Mouse (Mus musculus) embryonic facial prominence, embryonic 11.5 days (tissue): ENCODE data around the gene Spon1. TPM values are rescaled to one million over a fixed set of nuclear protein-coding genes. Genes with fewer than 3 reads are reported as not detected.

ENCODE experiments used
- ATAC-seq: fragments of 200-750 bp; cut with Nextera tagmentation; replicated peaks from 2 replicates; pipeline ENCODE4 v1.8.0; 2017; ENCODE audit warnings: low read depth; ENCODE audit not compliant: insufficient number of reproducible peaks, low FRiP score, low TSS enrichment
- DNase-seq: peaks from one replicate; pipeline ENCODE4 v3.0.0-alpha.2; 2015; ENCODE audit warnings: low spot score
- H3K27ac ChIP-seq: fragments of 300-500 bp; sonication (generic); replicated peaks from 2 replicates; pipeline ENCODE4 v1.5.1; 2014; ENCODE audit warnings: mild to moderate bottlenecking, low read depth, low read length, control low read depth
- H3K27me3 ChIP-seq: fragments of 300-500 bp; sonication (generic); 2 replicates; pipeline ENCODE4 v1.6.1; 2014; ENCODE audit warnings: mild to moderate bottlenecking, low read length, moderate library complexity, mixed read lengths; ENCODE audit not compliant: control insufficient read depth, insufficient read depth
- H3K36me3 ChIP-seq: fragments of 300-500 bp; sonication (generic); replicated peaks from 2 replicates; pipeline ENCODE4 v1.6.1; 2014; ENCODE audit warnings: low read depth, mild to moderate bottlenecking, low read length, moderate library complexity, mixed read lengths; ENCODE audit not compliant: control insufficient read depth, insufficient read depth
- H3K4me1 ChIP-seq: fragments of 300-500 bp; sonication (generic); 2 replicates; pipeline ENCODE4 v1.6.1; 2014; ENCODE audit warnings: low read length, mixed read lengths; ENCODE audit not compliant: control insufficient read depth, insufficient read depth
- H3K4me2 ChIP-seq: fragments of 300-500 bp; sonication (generic); 2 replicates; pipeline ENCODE4 v1.6.1; 2014; ENCODE audit warnings: low read depth, mild to moderate bottlenecking, control low read depth, low read length, moderate library complexity
- H3K4me3 ChIP-seq: fragments of 300-500 bp; sonication (generic); 2 replicates; pipeline ENCODE4 v1.5.1; 2014; ENCODE audit warnings: low read depth, low read length, control low read depth
- H3K9ac ChIP-seq: fragments of 300-500 bp; sonication (generic); replicated peaks from 2 replicates; pipeline ENCODE4 v1.6.1; 2014; ENCODE audit warnings: mild to moderate bottlenecking, control low read depth, low read length
- H3K9me3 ChIP-seq: fragments of 300-500 bp; sonication (generic); replicated peaks from 2 replicates; pipeline ENCODE4 v1.6.1; 2016; ENCODE audit warnings: mild to moderate bottlenecking, low read length, inconsistent platforms, mixed read lengths; ENCODE audit not compliant: control insufficient read depth
- WGBS: fragments of 180-500 bp; shearing (Covaris S2); extraction: QIAGEN DNeasy Blood & Tissue Kit; methylation state at CpG from one replicate; pipeline ENCODE4 v1.1.7; 2014; 5-methylcytosine and 5-hydroxymethylcytosine counted together
- polyA plus RNA-seq: library from polyadenylated mRNA; unstranded; fragments of >200 nt; fragmentation: Nextera tagmentation; extraction: Ambion mirVana; gene quantifications from 2 replicates; pipeline ENCODE4 v1.2.1, GENCODE M21; 2014

Spon1 gene
- polyA plus RNA-seq, 1 experiment from 2014 or later = 25.1 TPM

DNA sequence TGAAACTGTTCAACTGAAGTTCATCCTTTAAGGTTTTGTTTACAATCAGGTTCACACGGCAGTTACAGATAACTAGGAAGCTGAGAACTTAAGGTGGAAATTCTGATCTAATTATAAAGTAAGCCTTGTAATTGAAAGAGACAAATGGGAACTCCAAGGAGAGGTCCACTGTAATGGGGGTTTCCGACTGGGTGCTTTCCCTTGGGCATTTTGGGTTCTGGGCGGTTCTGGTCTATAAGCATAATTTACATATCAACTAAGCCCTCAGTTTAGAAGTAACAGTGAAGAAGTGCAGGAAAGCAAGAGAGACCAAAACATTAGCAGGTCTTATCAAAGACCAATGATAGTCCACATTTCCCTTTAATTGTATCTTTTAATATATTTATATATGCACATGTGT is 318.0 kb downstream of the Spon1 start:
- Histone ChIP-seq H3K9me3 (no peaks in the 10 kb centered on the region), H3K36me3 (no peaks in the 10 kb centered on the region), H3K27me3 (no peaks in the 10 kb centered on the region), H3K27ac (no peak overlapping the region), H3K4me2 (no peak overlapping the region), H3K4me1 (no peaks in the 10 kb centered on the region), H3K4me3 (no peak overlapping the region), H3K9ac (no peak overlapping the region)
- ATAC-seq (no peak), DNase-seq (no peak)
- 77% methylated on average over 3 of the region's 3 CpGs for WGBS

DNA sequence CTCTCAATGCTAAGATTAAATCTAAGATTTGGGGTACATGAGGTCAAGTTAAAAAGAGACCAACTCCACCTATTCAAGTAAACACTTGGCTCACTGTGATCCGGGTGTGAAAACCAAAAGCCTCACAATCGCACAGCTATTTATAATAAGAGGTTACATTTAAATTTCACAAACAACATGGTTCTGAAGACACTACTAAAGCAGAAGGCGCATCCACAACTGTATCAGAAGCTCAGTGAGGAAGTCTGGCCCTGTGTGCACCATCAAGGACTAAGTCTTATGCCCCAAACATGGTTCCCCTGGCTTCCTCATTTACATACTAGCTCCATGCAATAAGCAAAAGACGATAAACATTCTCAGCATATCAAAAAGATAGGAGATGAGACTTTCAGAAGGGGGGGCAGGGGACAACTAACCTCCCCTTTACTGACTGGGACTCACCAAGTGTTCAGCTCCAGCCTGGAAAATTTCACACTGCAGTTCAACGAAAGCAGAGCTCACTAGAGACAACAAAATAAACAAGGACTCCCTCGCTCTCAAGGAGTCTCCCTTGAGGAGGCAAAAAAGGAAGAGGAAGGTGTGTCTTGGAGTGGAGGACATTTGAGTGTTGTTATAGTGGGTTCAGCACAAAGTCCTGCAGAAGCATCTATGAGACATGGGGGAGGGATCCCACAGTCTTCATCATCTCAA is 320.4 kb downstream of the Spon1 start:
- WGBS = 74% methylated on average over 6 of the region's 6 CpGs

DNA sequence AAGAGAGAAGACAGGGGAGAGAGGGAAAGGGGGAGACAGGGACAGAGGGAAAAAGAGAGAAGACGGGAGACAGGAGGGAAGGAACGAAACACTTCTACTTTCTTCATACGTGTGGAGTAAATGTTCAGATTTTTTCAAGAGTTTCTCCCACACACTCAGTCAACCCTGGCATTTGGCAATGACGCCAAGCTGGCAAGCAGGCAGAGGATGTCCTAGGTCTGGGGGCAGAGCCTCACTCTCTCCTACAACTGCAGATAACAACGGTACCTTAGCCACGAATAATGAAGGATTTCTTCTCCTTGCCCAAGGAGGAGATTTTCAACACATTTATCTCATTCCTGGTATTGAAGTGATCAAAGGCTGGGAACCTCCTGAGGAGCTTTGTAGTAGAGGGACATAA is 321.5 kb downstream of the Spon1 start:
- no peaks in the 10 kb centered on the region for H3K9me3 ChIP-seq
- no peaks in the 10 kb centered on the region for H3K36me3 ChIP-seq
- H3K27ac ChIP-seq = no peak overlapping the region
- no peak overlapping the region for H3K4me3 ChIP-seq
- 54% methylated on average over 6 of the region's 6 CpGs for WGBS
- DNase-seq = no peak
- no peaks in the 10 kb centered on the region for H3K27me3 ChIP-seq
- H3K9ac ChIP-seq = no peak overlapping the region
- no peak overlapping the region for H3K4me2 ChIP-seq
- ATAC-seq = no peak
- H3K4me1 ChIP-seq = no peaks in the 10 kb centered on the region

More for the DNA sequence above, 320.4 kb downstream of the Spon1 start:
- no peak for DNase-seq
- Histone ChIP-seq H3K4me1 (no peaks in the 10 kb centered on the region), H3K27me3 (no peaks in the 10 kb centered on the region), H3K4me3 (no peak overlapping the region), H3K27ac (no peak overlapping the region), H3K9me3 (no peaks in the 10 kb centered on the region), H3K36me3 (no peaks in the 10 kb centered on the region), H3K9ac (no peak overlapping the region), H3K4me2 (no peak overlapping the region)
- no peak for ATAC-seq

- 20% methylated on average over 11 of the region's 11 CpGs for WGBS
- no peaks in the 10 kb centered on the region for H3K4me1 ChIP-seq
- no peak overlapping the region for H3K4me2 ChIP-seq
- no peak overlapping the region for H3K9ac ChIP-seq
- no peaks in the 10 kb centered on the region for H3K36me3 ChIP-seq
- H3K27me3 ChIP-seq = no peaks in the 10 kb centered on the region
- no peak for ATAC-seq
- DNase-seq = peak; percentile 18
- H3K9me3 ChIP-seq = no peaks in the 10 kb centered on the region
- H3K27ac ChIP-seq = no peak overlapping the region
- no peak overlapping the region for H3K4me3 ChIP-seq
These were observed 322.2 kb downstream of the Spon1 start for GRCm38 (mm10) chr7:114087986-114088385.

- Histone ChIP-seq H3K9me3 (no peaks in the 10 kb centered on the region), H3K4me2 (no peak overlapping the region), H3K4me1 (no peaks in the 10 kb centered on the region), H3K27ac (no peak overlapping the region), H3K27me3 (no peaks in the 10 kb centered on the region), H3K36me3 (no peaks in the 10 kb centered on the region), H3K9ac (no peak overlapping the region), H3K4me3 (no peak overlapping the region)
- ATAC-seq = no peak
- 62% methylated on average over 5 of the region's 5 CpGs for WGBS
- no peak for DNase-seq
These were observed 323.1 kb downstream of the Spon1 start for GRCm38 (mm10) chr7:114088918-114089317.

- Histone ChIP-seq H3K9ac (no peak overlapping the region), H3K4me2 (no peak overlapping the region), H3K36me3 (no peaks in the 10 kb centered on the region), H3K27ac (no peak overlapping the region), H3K4me3 (no peak overlapping the region), H3K9me3 (no peaks in the 10 kb centered on the region), H3K27me3 (no peaks in the 10 kb centered on the region), H3K4me1 (no peaks in the 10 kb centered on the region)
- DNase-seq (no peak), ATAC-seq (no peak)
- 82% methylated on average over 3 of the region's 3 CpGs for WGBS
These were observed 324.4 kb downstream of the Spon1 start for GRCm38 (mm10) chr7:114090231-114090630.

DNA sequence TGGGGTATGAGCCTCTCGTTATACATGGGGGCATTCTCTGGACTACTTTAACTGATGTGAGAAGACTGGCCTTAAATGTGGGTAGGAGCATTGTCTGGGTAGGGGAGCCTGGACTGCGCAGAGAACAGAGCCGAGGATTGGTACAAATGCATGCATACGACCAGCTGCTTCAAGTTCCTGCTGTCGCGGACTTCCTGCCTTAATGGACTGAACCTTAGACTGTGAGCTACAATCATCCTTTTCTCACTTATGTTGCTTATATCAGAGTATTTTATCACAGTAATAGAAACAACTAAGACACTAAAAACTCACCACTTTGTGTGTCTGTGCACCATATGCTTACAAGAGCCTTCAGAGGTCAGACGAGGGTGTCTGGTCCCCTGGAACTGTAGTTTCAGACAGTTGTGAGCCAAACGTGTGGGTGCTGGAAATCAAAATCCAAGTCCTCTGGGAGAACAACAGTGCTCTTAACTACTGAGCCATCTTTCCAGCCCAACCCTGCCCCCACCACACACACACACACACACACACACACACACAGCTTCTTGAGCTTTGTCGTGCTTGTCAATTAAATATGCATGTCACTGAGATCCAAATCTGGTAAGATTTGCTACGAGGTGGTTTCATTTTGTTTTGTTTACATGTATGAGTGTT is 325.2 kb downstream of the Spon1 start:
- ATAC-seq = no peak
- Histone ChIP-seq H3K9ac (no peak overlapping the region), H3K4me3 (no peak overlapping the region), H3K27me3 (no peaks in the 10 kb centered on the region), H3K36me3 (no peaks in the 10 kb centered on the region), H3K9me3 (no peaks in the 10 kb centered on the region), H3K4me2 (no peak overlapping the region), H3K4me1 (no peaks in the 10 kb centered on the region), H3K27ac (no peak overlapping the region)
- WGBS = 70% methylated on average over 10 of the region's 10 CpGs
- DNase-seq = no peak
